ENCODE assay signal across 8 mouse cellular contexts in genomic region chr4:120189941-120190340, GRCm38 (mm10). TPM values are rescaled to one million over a fixed set of nuclear protein-coding genes. Genes with fewer than 3 reads are reported as not detected.
DNase-seq lines count a peak whose midpoint lies in the region; ATAC-seq lines count a peak whose summit lies in the region.

No protein-coding gene starts in this region.

- no peaks in the 10 kb centered on the region for H3K9me3 ChIP-seq in midbrain, embryonic 14.5 days (ENCODE audit: control insufficient read depth, low read length)
- no peaks in the 10 kb centered on the region for H3K9me3 ChIP-seq in midbrain, embryonic 11.5 days (ENCODE audit: control insufficient read depth, low read length)

- WGBS in midbrain, embryonic 14.5 days: 25% methylated on average over 2 of the region's 2 CpGs
- WGBS in midbrain, embryonic 11.5 days: 47% methylated on average over 2 of the region's 2 CpGs

- ATAC-seq in midbrain, embryonic 14.5 days (ENCODE audit: low FRiP score, low TSS enrichment): no peak
- no peak for ATAC-seq in midbrain, embryonic 11.5 days (ENCODE audit: low FRiP score)
- ATAC-seq in activated CD4-positive, CD25-positive, alpha-beta regulatory T cell, adult 4 months: no peak

- no peak overlapping the region for H3K4me2 ChIP-seq in midbrain, embryonic 14.5 days (ENCODE audit: low read length)
- no peak overlapping the region for H3K4me2 ChIP-seq in midbrain, embryonic 11.5 days

- no peaks in the 10 kb centered on the region for H3K36me3 ChIP-seq in midbrain, embryonic 14.5 days (ENCODE audit: control insufficient read depth, insufficient read depth, low read length)
- no peaks in the 10 kb centered on the region for H3K36me3 ChIP-seq in midbrain, embryonic 11.5 days (ENCODE audit: control insufficient read depth, insufficient read depth, low read length)

- 0 out of 2 replicates have a peak, but pooled peaks cover 3% of the 10 kb centered on the region for H3K4me1 ChIP-seq in midbrain, embryonic 14.5 days (ENCODE audit: control insufficient read depth, insufficient read depth, low read length)
- no peaks in the 10 kb centered on the region for H3K4me1 ChIP-seq in midbrain, embryonic 11.5 days (ENCODE audit: control insufficient read depth, insufficient read depth, low read length)

- 0 out of 2 replicates have a peak overlapping the region, but pooled peaks have one; percentile 17 for H3K27ac ChIP-seq in midbrain, embryonic 14.5 days (replicated peaks; ENCODE audit: low read depth, low read length)
- H3K27ac ChIP-seq in midbrain, embryonic 11.5 days (ENCODE audit: low read depth, low read length): no peak overlapping the region

- no peak overlapping the region for H3K9ac ChIP-seq in midbrain, embryonic 14.5 days (replicated peaks; ENCODE audit: low read length)
- no peak overlapping the region for H3K9ac ChIP-seq in midbrain, embryonic 11.5 days (ENCODE audit: low read length)

- no peak overlapping the region for H3K4me3 ChIP-seq in midbrain, embryonic 14.5 days (replicated peaks; ENCODE audit: low read depth, low read length)
- H3K4me3 ChIP-seq in midbrain, embryonic 11.5 days (ENCODE audit: low read depth, low read length): no peak overlapping the region

- intact Hi-C loops in heart, postnatal 36 days (cut with DNase I): loop anchor here (1.0 kb wide), 1 partner anchor 61 kb away; no protein-coding TSS in a partner anchor

- DNase-seq in midbrain, embryonic 14.5 days: peak; percentile 50
- no peak for DNase-seq in midbrain, embryonic 11.5 days (ENCODE audit: low spot score, missing footprints)
- DNase-seq in frontal cortex, postnatal 10 days (ENCODE audit: low spot score in 2 of 2): peak; percentile 37 to 65
- DNase-seq in left cerebral cortex, adult 9 months (ENCODE audit: low spot score in 2 of 2): peak; percentile 33 to 57
- no peak for DNase-seq in heart, postnatal 36 days
- DNase-seq in urinary bladder, adult 18-20 months (ENCODE audit: low spot score in 2 of 2): no peak
- DNase-seq in urinary bladder, postnatal 14 days (ENCODE audit: low spot score): no peak

- H3K27me3 ChIP-seq in midbrain, embryonic 14.5 days (ENCODE audit: control insufficient read depth, insufficient read depth, low read length): no peaks in the 10 kb centered on the region
- H3K27me3 ChIP-seq in midbrain, embryonic 11.5 days (ENCODE audit: control insufficient read depth, insufficient read depth, low read length): no peaks in the 10 kb centered on the region

RNA-seq across cellular contexts. Expression of gene Edn2, which starts 28.9 kb away (rescaled TPM):
- 0.18 TPM in 1 of 2 replicates, not detected in the other for polyA plus RNA-seq in midbrain, embryonic 14.5 days (2014; fragmentation: Nextera tagmentation; extraction: Ambion mirVana)
- not detected in 2 replicates for polyA plus RNA-seq in midbrain, embryonic 11.5 days (2014; fragmentation: Nextera tagmentation; extraction: Ambion mirVana)
- not detected for total RNA-seq in heart, postnatal 36 days (2021)
- polyA plus RNA-seq in activated CD4-positive, CD25-positive, alpha-beta regulatory T cell, adult 4 months (2017; shearing (Covaris generic)): not detected

Comparison
In these comparisons a context has a peak if more than half of its experiments do, and no peak if none do; other contexts are left out.
1. DNase-seq: peak in midbrain, embryonic 14.5 days (single experiment), frontal cortex, postnatal 10 days (2 of 2) and left cerebral cortex, adult 9 months (2 of 2); none in midbrain, embryonic 11.5 days (single experiment), heart, postnatal 36 days (0 of 2), urinary bladder, adult 18-20 months (0 of 2) and urinary bladder, postnatal 14 days (single experiment).